Mouse (Mus musculus) ZHBTc4 (cell line): Measurements from ENCODE around the gene Jmjd7.

ENCODE experiments used
- DNase-seq: peaks from one replicate; pipeline ENCODE4 v3.0.0-alpha.2; 2011; ENCODE audit warnings: low read depth, low spot score

The Jmjd7 gene

DNA sequence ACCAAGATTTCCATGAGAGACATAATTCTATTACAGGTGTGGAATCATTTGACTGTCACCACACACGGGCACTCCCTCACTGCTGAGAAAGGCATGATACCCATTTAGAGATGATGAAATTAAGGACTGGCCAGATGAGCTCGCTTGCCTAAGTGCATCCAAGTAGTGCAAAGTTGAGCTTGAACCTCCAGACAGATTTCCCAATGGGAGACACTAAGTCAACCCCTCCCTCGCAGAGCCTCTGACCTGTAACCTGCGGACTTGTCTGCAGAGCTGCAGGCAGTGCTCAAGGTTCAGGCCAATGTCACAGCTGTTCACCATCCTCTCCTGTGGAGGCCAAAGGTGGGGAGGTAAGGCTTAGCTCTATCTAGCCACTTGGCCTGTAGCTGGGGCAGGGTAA is 31.5 kb downstream of the Jmjd7 start:
- DNase-seq = no peak

DNA sequence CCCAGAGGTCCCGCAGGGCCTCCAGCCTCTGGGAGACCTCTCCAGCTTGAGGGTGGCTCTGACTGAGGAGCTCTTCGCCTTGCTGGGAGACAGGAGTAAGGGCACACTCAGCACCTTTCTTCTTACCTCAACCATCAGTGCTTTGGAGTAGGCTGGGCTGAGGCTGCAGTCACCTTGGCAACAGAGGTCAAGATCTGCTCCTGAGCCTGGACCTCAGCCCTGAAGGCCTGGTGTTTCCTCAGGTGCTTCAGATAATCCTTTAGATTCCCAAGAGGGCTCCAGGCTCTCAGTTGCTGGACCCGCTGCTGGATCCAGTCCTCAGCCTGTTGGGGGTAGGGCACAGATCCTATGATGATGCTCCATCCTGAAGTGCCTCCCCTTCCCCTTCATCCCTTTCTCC is 32.2 kb downstream of the Jmjd7 start:
- no peak for DNase-seq

DNA sequence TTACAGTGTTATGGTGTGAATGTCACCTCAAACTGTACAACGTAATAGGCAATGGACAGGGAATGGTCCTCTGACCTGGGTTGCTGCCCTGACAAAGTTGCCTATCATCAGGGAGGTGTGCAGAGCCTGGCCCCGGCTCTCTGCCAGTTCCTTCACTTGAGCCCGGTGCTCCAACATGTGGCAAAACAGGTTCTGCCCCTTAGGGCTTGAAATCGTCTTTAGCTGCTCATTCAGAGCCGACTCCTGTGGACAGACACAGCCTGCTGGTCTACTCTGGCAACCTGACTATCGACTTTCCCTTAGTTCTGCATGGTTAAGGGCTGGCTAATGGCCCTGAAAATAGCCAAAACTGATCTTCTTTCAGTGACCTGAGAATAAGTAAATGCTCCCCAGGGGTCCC is 32.9 kb downstream of the Jmjd7 start:
- DNase-seq = no peak

DNA sequence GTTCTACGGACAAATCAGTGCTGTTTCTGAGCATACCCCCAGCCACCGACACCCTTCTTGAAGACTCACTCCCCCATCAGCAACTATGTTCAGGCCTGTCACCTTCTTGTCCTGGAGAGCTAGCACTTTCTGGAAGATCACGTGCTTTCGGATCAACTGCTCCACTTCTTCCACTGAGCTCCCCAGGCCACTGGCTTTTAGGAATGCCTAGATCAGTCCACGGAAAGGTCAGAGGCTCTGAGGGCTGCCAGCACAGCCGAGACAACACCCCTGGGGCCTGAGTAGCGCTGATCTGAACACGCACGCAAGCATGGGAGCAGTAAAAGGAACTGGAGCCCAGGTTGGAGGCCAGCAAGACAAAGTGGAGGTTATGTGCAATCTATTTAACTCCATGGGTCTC is 33.4 kb downstream of the Jmjd7 start:
- peak; percentile 64 for DNase-seq

DNA sequence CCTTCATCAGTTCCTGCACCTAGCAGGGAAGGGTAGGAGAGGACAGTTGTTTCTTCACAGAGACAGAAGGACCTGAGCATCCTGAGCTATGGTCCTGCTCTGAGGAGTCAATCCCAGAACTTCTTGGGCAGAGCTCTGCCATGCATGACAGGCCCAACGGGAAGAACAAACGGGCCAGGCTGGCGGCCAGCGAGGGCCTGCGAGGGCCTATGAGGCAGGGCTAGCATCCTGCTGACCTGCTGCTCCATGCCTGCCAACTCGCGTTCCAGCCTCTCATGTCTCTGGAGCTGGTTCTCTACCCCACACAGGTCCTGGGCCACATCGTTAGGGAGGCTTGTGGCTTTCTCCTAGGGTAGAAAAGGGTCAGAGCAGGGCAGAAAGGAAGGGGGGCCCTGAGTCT is 35.0 kb downstream of the Jmjd7 start:
- DNase-seq = no peak

DNA sequence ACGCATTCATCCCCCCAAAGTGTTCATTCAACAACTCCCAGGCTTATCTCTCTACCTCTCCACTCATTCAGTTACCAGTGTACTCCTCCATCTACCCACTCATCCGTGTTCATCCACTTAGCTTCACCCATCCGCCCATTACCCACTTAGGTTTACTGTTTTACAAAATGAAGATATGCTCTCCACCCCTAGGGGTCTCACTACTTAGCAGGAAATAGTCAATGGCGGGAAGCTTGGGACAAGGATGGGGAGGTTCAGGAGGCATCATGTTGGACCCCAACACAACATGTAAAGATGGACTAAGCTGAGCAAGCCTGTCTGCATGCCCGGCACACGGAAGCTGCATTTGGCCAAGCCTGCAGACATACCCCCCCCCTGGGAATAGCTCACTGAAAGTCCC is 37.4 kb downstream of the Jmjd7 start:
- peak; percentile 55 for DNase-seq

DNA sequence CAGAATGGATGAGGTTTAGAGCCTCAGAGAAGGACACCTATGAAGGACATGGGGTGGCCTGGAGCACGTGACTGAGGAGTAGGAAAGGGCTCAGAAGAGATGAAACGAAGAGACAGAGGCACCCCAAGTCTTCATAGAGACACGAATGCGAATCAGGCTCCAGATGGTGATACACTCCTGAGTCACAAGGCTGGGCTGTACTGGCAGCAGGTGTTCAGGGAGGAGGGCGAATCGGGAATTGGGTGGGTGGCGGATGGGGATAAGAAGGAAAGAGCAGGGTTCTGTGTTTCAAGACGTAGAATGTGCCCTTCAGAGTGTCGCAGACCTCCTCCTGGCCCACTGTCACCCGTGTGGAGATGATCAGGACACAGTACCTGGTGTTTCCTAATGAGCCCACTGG is 38.0 kb downstream of the Jmjd7 start:
- DNase-seq = no peak

DNA sequence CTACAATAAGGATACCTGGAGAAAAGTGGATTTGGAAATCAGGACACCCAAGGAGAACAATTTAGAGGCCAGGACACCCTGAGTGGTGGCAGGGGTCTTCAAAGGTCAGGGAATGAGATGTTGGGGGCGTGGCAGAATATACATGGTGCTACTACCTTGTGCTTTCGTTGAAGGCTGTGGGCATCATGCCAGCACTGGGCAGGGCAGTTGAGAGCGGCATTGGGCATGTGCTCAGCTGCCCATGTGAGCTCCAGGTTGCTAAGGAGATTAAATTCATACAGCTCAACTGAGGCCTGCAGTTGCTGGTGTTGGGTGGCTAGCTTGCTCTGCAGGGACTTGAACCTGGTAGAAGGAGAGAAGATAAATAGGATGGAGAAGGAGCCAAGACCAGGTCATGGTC is 38.9 kb downstream of the Jmjd7 start:
- no peak for DNase-seq

DNA sequence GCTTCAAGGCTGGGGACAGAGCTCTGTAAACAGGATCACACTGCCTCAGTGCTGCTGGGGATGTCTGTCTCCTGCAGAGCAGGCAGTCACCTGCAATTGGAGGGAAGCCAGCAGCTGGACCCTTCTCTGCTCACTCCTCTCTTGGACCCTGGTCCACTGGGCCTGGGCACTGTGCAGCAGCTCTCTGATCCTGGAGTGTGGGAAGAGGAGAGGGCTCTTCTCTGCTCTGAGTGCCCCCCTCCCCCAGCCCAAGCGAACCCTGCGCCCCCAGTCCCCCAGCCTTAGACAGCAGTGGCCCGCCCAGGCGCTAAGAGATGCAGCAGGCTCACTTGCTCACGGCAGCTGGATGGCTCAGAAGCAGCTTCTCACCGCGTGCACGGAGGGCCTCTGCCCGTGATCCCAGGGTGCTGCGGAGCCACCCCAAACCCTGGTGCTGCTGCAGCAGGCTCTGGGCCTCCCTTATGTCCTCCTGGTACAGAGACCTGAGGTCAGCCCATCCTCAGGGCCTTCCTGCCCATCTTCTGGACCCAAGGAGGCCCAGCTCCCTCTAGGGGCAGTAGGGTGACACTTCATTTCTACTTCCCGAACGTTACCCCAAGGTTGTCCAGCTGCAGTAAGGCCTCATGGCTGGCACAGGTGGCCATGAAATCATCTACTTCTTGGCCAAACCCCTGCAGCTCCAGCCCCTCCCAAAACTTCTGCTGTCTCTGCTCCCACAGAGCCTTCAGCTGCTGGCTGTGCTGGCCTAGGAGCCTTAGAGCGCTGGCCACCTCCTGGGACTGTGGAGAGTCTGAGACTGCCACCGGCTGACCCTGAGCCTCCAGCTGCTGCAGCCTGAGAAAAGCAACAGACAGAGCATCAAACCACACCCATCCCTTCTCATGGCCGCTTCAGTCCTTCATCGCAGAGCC is 41.5 kb downstream of the Jmjd7 start:
- peak; percentile 56 for DNase-seq

DNA sequence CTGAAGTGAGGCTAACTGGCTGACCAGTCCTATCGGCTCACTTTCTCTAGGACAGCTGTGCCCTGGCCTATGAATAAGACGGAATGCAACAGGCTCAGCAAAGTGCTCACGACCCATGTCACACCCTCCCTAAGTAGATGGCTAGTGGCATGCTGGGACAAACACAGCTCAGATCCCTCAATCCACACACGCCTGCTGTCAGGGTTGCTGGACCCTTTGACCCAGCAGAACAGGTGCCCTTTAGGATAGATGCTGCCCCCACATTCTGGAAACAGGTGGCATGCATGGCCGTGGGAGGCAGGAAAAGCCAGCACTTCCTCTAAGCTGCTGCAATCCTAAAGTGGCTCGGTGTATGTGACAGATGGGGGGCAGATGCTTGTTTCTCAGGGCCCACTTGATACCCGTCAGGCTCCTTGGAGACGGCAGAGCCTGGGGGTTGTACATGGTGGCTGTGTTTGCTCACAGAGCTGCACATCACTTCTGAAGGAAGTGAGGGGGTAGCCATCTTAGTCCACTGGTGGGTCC is 42.2 kb downstream of the Jmjd7 start:
- no peak for DNase-seq

DNA sequence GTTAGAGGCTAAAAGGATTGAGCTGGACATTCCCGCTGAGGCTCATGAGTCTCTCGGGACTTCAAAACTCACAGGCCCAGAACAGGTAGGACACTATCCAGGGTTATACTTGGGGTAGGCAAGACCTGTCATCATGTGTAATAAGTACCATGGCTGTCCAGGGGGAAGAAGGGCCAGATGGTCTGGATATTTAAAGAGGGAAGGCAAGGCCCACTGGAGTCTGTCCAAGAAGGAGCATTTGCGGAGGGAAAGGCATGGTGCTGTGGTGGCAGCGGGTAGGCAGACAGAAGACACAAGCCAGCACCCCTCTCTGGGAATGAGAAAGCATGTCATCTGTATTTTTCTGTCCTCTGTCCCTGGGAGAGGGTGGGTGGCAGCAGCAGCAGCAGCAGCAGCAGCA is 46.8 kb downstream of the Jmjd7 start:
- DNase-seq = no peak

DNA sequence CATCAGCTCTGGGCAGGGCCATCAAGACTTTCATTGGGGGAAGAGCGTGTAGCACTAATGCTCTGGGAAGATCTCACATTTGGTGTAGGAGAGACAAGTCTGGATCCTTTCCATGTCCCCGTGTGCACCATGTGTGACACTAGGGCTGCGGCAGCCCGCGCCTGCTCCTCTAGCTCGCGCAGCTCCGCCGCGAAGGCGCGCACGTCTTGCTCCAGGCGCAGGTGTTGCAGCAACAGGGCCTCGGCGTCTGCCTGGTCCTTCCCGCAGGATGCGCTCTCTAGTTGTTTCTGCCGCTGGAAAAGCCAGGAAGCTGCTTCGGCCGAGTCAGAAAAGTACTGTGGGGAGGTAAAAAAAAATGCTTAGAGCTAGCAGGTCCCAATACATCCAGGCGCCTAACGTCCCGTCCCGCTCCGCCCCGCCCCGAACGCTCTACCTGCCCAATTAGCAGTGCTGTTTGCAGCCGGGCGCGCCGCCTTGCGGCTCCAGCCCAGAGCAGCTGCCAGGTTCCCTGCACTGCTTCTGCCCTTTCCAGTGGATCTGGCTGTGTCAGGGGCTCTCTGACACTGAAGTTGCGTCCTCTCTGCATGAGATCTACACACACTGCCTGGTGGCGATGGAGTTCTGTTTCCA is 48.9 kb downstream of the Jmjd7 start:
- peak; percentile 90 for DNase-seq
